Mouse (Mus musculus) thymus, postnatal 0 days (tissue): Measurements from ENCODE around the gene Impdh1. TPM values are rescaled to one million over a fixed set of nuclear protein-coding genes. Genes with fewer than 3 reads are reported as not detected.
A peak's percentile ranks its signal among the peaks of the same experiment; 100 is the strongest.

Experiments
- DNase-seq: peaks from one replicate; pipeline ENCODE4 v3.0.0-alpha.2; 2015; ENCODE audit warnings: low spot score
- polyA plus RNA-seq: library from polyadenylated mRNA; unstranded; fragments of >200 nt; fragmentation: Nextera tagmentation; extraction: Ambion mirVana; gene quantifications from 2 replicates; pipeline ENCODE4 v1.2.1, GENCODE M21; 2015

Impdh1 gene
- polyA plus RNA-seq, 1 experiment from 2014 or later: 138 TPM

- DNase-seq: no peak
These were observed 2.7 kb downstream of the Impdh1 start for GRCm38 (mm10) chr6:29213436-29213835.

GRCm38 (mm10) chr6:29211806-29212492 is 4.2 kb downstream of the Impdh1 start:
- peak; percentile 89 for DNase-seq

- DNase-seq: no peak
These were observed 5.0 kb downstream of the Impdh1 start for GRCm38 (mm10) chr6:29211146-29211545.

- no peak for DNase-seq
These were observed 5.8 kb downstream of the Impdh1 start for GRCm38 (mm10) chr6:29210231-29210936.

GRCm38 (mm10) chr6:29208178-29208577 is 8.0 kb downstream of the Impdh1 start:
- no peak for DNase-seq

GRCm38 (mm10) chr6:29207017-29207416 is 9.1 kb downstream of the Impdh1 start:
- DNase-seq: no peak

- DNase-seq: no peak
These were observed 10.2 kb downstream of the Impdh1 start for GRCm38 (mm10) chr6:29206006-29206405.

GRCm38 (mm10) chr6:29204932-29205614 is 11.1 kb downstream of the Impdh1 start:
- DNase-seq: no peak

- DNase-seq: no peak
These were observed 12.1 kb downstream of the Impdh1 start for GRCm38 (mm10) chr6:29203861-29204585.

GRCm38 (mm10) chr6:29203096-29203495 is 13.1 kb downstream of the Impdh1 start:
- DNase-seq: no peak

- DNase-seq: no peak
These were observed 14.2 kb downstream of the Impdh1 start for GRCm38 (mm10) chr6:29201988-29202387.

- DNase-seq: no peak
These were observed 14.8 kb downstream of the Impdh1 start for GRCm38 (mm10) chr6:29201341-29201740.

- no peak for DNase-seq
These were observed 15.7 kb downstream of the Impdh1 start for GRCm38 (mm10) chr6:29200496-29200895.

- no peak for DNase-seq
These were observed 16.8 kb downstream of the Impdh1 start for GRCm38 (mm10) chr6:29199223-29199855.

GRCm38 (mm10) chr6:29198309-29199222 is 17.6 kb downstream of the Impdh1 start:
- DNase-seq: peak; percentile 86

- DNase-seq: no peak
These were observed 20.1 kb downstream of the Impdh1 start for GRCm38 (mm10) chr6:29195846-29196698.

GRCm38 (mm10) chr6:29195146-29195545 is 21.0 kb downstream of the Impdh1 start:
- DNase-seq: no peak

- no peak for DNase-seq
These were observed 22.0 kb downstream of the Impdh1 start for GRCm38 (mm10) chr6:29193961-29194750.
